Mouse (Mus musculus) heart, adult 2 months (tissue): ENCODE results near the gene Fgfr2. TPM values are rescaled to one million over a fixed set of nuclear protein-coding genes. Genes with fewer than 3 reads are reported as not detected.

Experiments
- DNase-seq, 2 experiments: peaks; one replicate each; pipeline ENCODE4 v3.0.0; 2021
- H3K27ac ChIP-seq: fragments of 200-600 bp; 2 replicates; pipeline ENCODE4 v1.8.1; 2022
- H3K27me3 ChIP-seq: fragments of 200-500 bp; 2 replicates; pipeline ENCODE4 v1.6.1; 2012; ENCODE audit warnings: mild to moderate bottlenecking, low read length, inconsistent platforms, mixed read lengths; ENCODE audit not compliant: control insufficient read depth, insufficient read depth
- H3K36me3 ChIP-seq: fragments of 200-500 bp; 2 replicates; pipeline ENCODE4 v1.6.1; 2012; ENCODE audit warnings: low read length, inconsistent platforms; ENCODE audit not compliant: control insufficient read depth, insufficient read depth
- H3K4me1 ChIP-seq: fragments of 200-500 bp; 2 replicates; pipeline ENCODE4 v1.6.1; 2011; ENCODE audit warnings: low read length; ENCODE audit not compliant: control insufficient read depth, insufficient read depth
- H3K4me3 ChIP-seq: fragments of 200-600 bp; 2 replicates; pipeline ENCODE4 v1.8.1; 2022
- H3K79me2 ChIP-seq: fragments of 200-500 bp; replicated peaks from 2 replicates; pipeline ENCODE4 v1.6.1; 2012; ENCODE audit warnings: mild to moderate bottlenecking, inconsistent platforms, low read length, moderate library complexity, mixed read lengths; ENCODE audit not compliant: control insufficient read depth, insufficient read depth
- H3K9ac ChIP-seq: fragments of 200-500 bp; 2 replicates; pipeline ENCODE4 v1.6.1; 2012; ENCODE audit warnings: low read depth, mild to moderate bottlenecking, control low read depth, inconsistent platforms, low read length, mixed read lengths
- CTCF ChIP-seq: fragments of 200-600 bp; IDR thresholded peaks from 2 replicates; pipeline ENCODE4 v1.8.1; 2022; ENCODE audit warnings: antibody characterized with exemption, mild to moderate bottlenecking, moderate library complexity
- EP300 ChIP-seq: fragments of 200-500 bp; IDR thresholded peaks from 2 replicates; pipeline ENCODE4 v1.6.1; 2011; ENCODE audit warnings: low read depth, low read length, control low read depth; ENCODE audit not compliant: insufficient read depth
- POLR2A ChIP-seq: fragments of 200-500 bp; IDR thresholded peaks from 2 replicates; pipeline ENCODE4 v1.6.1; 2011; ENCODE audit warnings: mild to moderate bottlenecking, low read depth, low read length, control low read depth; ENCODE audit not compliant: insufficient read depth
- WGBS: fragments of 180-500 bp; shearing (Covaris S2); methylation state at CpG from one replicate; pipeline ENCODE4 v1.1.7; 2018; 5-methylcytosine and 5-hydroxymethylcytosine counted together
- intact Hi-C: fragments of 180-260 bp; cut with DNase I; formaldehyde crosslinking; loops from one replicate; pipeline ENCODE4 v1.15.1; 2025
- polyA plus RNA-seq: library from polyadenylated mRNA; depleted of rRNA; stranded (reverse); fragments of >200 nt; gene quantifications from 2 replicates; pipeline ENCODE4 v1.2.3, GENCODE M21; 2012
- total RNA-seq, 2 experiments: library from RNA; stranded (reverse); gene quantifications; 2 replicates each; pipeline ENCODE4 v1.2.3; 2021

Fgfr2 gene
- total and polyA plus RNA-seq, 3 experiments = 1.1 to 2.0 (median 1.3) TPM

GRCm38 (mm10) chr7:130367222-130368035, 2755.7 kb downstream of the Fgfr2 start:
- Histone ChIP-seq H3K27ac (no peak overlapping the region), H3K4me1 (no peaks in the 10 kb centered on the region), H3K27me3 (no peaks in the 10 kb centered on the region), H3K4me3 (no peak overlapping the region), H3K79me2 (no peaks in the 10 kb centered on the region), H3K9ac (no peak overlapping the region), H3K36me3 (no peaks in the 10 kb centered on the region)
- intact Hi-C loops = no loop called here
- TF ChIP-seq POLR2A = no peak
- no peak for TF ChIP-seq CTCF
- no peak for TF ChIP-seq EP300
- no peak for DNase-seq
- 63% methylated on average over 12 of the region's 12 CpGs for WGBS

- H3K79me2 ChIP-seq = no peaks in the 10 kb centered on the region
- 91% methylated on average over 10 of the region's 10 CpGs for WGBS
- H3K4me3 ChIP-seq = no peak overlapping the region
- intact Hi-C loops = no loop called here
- TF ChIP-seq POLR2A (no peak), CTCF (no peak), EP300 (no peak)
- no peaks in the 10 kb centered on the region for H3K36me3 ChIP-seq
- H3K27me3 ChIP-seq = no peaks in the 10 kb centered on the region
- H3K27ac ChIP-seq = no peak overlapping the region
- no peak overlapping the region for H3K9ac ChIP-seq
- no peak for DNase-seq
- H3K4me1 ChIP-seq = no peaks in the 10 kb centered on the region
These were observed 2757.4 kb downstream of the Fgfr2 start for GRCm38 (mm10) chr7:130365711-130366110.

- Histone ChIP-seq H3K27me3 (no peaks in the 10 kb centered on the region), H3K79me2 (no peaks in the 10 kb centered on the region), H3K36me3 (no peaks in the 10 kb centered on the region), H3K9ac (no peak overlapping the region), H3K4me1 (no peaks in the 10 kb centered on the region), H3K4me3 (no peak overlapping the region), H3K27ac (no peak overlapping the region)
- DNase-seq = peak in 1 of 2 experiments; percentile 2
- TF ChIP-seq EP300 (no peak), POLR2A (no peak), CTCF (no peak)
- WGBS = 66% methylated on average over 6 of the region's 6 CpGs
- intact Hi-C loops = no loop called here
These were observed 2782.6 kb downstream of the Fgfr2 start for GRCm38 (mm10) chr7:130340412-130341152.

- DNase-seq = peak in 1 of 2 experiments; percentile 2
- H3K27me3 ChIP-seq = no peaks in the 10 kb centered on the region
- 91% methylated on average over 7 of the region's 7 CpGs for WGBS
- H3K4me1 ChIP-seq = no peaks in the 10 kb centered on the region
- H3K4me3 ChIP-seq = no peak overlapping the region
- no peaks in the 10 kb centered on the region for H3K79me2 ChIP-seq
- H3K36me3 ChIP-seq = no peaks in the 10 kb centered on the region
- TF ChIP-seq EP300 (no peak), CTCF (no peak), POLR2A (no peak)
- no peak overlapping the region for H3K9ac ChIP-seq
- no peak overlapping the region for H3K27ac ChIP-seq
- intact Hi-C loops = no loop called here
These were observed 2785.5 kb downstream of the Fgfr2 start for GRCm38 (mm10) chr7:130337601-130338000.

GRCm38 (mm10) chr7:130335440-130336051, 2787.6 kb downstream of the Fgfr2 start:
- no peak for TF ChIP-seq EP300
- TF ChIP-seq POLR2A = no peak
- TF ChIP-seq CTCF = no peak
- Histone ChIP-seq H3K4me3 (no peak overlapping the region), H3K27me3 (no peaks in the 10 kb centered on the region), H3K79me2 (no peaks in the 10 kb centered on the region), H3K9ac (no peak overlapping the region), H3K36me3 (no peaks in the 10 kb centered on the region), H3K4me1 (no peaks in the 10 kb centered on the region), H3K27ac (no peak overlapping the region)
- no peak for DNase-seq
- whole genome bisulfite sequencing = 70% methylated on average over 4 of the region's 4 CpGs
- intact Hi-C loops = no loop called here
